Mouse (Mus musculus) CH12.LX (cell line): ENCODE measurements around the gene Cd83. TPM values are rescaled to one million over a fixed set of nuclear protein-coding genes. Genes with fewer than 3 reads are reported as not detected.

Source experiments
- DNase-seq: peaks from one replicate; pipeline ENCODE4 v3.0.0-alpha.2; 2013; ENCODE audit errors: extremely low read depth
- H3K27ac ChIP-seq: 2 replicates; pipeline ENCODE4 v1.5.1; 2012; ENCODE audit warnings: low read depth, mild to moderate bottlenecking, control low read depth, moderate library complexity; ENCODE audit not compliant: insufficient read depth
- H3K27me3 ChIP-seq: replicated peaks from 2 replicates; pipeline ENCODE3; 2012; ENCODE audit warnings: inconsistent platforms
- H3K36me3 ChIP-seq, 2 experiments: replicated peaks in 1 of 2; 2 replicates each; pipeline versions ENCODE3 to v1.6.1; 2012; ENCODE audit warnings: inconsistent platforms in 1 of 2, low read length in 1 of 2, mild to moderate bottlenecking in 1 of 2, mixed read lengths in 1 of 2, moderate library complexity in 1 of 2; ENCODE audit not compliant: control insufficient read depth in 1 of 2, insufficient read depth in 1 of 2
- H3K4me1 ChIP-seq, 2 experiments: 2 replicates each; pipeline ENCODE4 v1.6.1; 2012; ENCODE audit warnings: inconsistent platforms in 1 of 2, moderate library complexity in 1 of 2; ENCODE audit not compliant: insufficient read depth in 2 of 2, control insufficient read depth in 1 of 2
- H3K4me2 ChIP-seq: 2 replicates; pipeline ENCODE4 v1.6.1; 2012; ENCODE audit warnings: low read depth, mild to moderate bottlenecking, control low read depth; ENCODE audit not compliant: poor library complexity, insufficient read depth, severe bottlenecking
- H3K4me3 ChIP-seq, 3 experiments: fragments of 150-350 bp in 1 of 3; sonication (generic) in 1 of 3; replicated peaks in 1 of 3; 2 replicates each; pipeline versions ENCODE3 to v1.5.1; 2011 to 2012; ENCODE audit warnings: low read depth in 2 of 3, low read length in 2 of 3, mild to moderate bottlenecking in 2 of 3, moderate library complexity in 2 of 3, control low read depth in 1 of 3, improper control_type of control experiment in 1 of 3, inconsistent platforms in 1 of 3, mixed read lengths in 1 of 3; ENCODE audit not compliant: poor library complexity in 1 of 3
- H3K79me2 ChIP-seq: replicated peaks from 2 replicates; pipeline ENCODE4 v1.6.1; 2012; ENCODE audit warnings: mild to moderate bottlenecking, moderate library complexity; ENCODE audit not compliant: control insufficient read depth, poor library complexity, insufficient read depth, severe bottlenecking; ENCODE audit errors: extremely low read depth
- H3K9ac ChIP-seq: 2 replicates; pipeline ENCODE4 v1.6.1; 2012; ENCODE audit warnings: low read depth, mild to moderate bottlenecking, control low read depth, moderate library complexity; ENCODE audit not compliant: insufficient read depth
- H3K9me3 ChIP-seq: replicated peaks from 2 replicates; pipeline ENCODE3; 2012; ENCODE audit warnings: low read length, inconsistent platforms, mixed read lengths
- BHLHE40 ChIP-seq: IDR thresholded peaks from 2 replicates; pipeline ENCODE4 v1.6.1; 2011; ENCODE audit warnings: mild to moderate bottlenecking, low read depth, low read length, improper control_type of control experiment
- CHD1 ChIP-seq: IDR thresholded peaks from 2 replicates; pipeline ENCODE4 v1.6.1; 2012; ENCODE audit warnings: low read depth, low read length, improper control_type of control experiment, inconsistent platforms
- CHD2 ChIP-seq: IDR thresholded peaks from 2 replicates; pipeline ENCODE4 v1.6.1; 2011; ENCODE audit warnings: low read length, improper control_type of control experiment
- CTCF ChIP-seq, 2 experiments: IDR thresholded peaks in 1 of 2; conservative IDR thresholded peaks in 1 of 2; 2 replicates each; pipeline ENCODE4 v1.5.1; 2011 to 2012; ENCODE audit warnings: low read depth in 2 of 2, low read length in 2 of 2, improper control_type of control experiment in 1 of 2, inconsistent platforms in 1 of 2, mild to moderate bottlenecking in 1 of 2, moderate library complexity in 1 of 2
- E2F4 ChIP-seq: IDR thresholded peaks from 2 replicates; pipeline ENCODE4 v1.6.1; 2011; ENCODE audit warnings: low read depth, low read length, improper control_type of control experiment; ENCODE audit not compliant: insufficient replicate concordance
- ELF1 ChIP-seq: IDR thresholded peaks from 2 replicates; pipeline ENCODE4 v1.6.1; 2014; ENCODE audit warnings: low read depth, mild to moderate bottlenecking, inconsistent platforms, low read length, improper control_type of control experiment
- ETS1 ChIP-seq: conservative IDR thresholded peaks from 2 replicates; pipeline ENCODE4 v1.6.1; 2012; ENCODE audit warnings: low read depth, mild to moderate bottlenecking, inconsistent platforms, low read length, improper control_type of control experiment, moderate library complexity
- IRF4 ChIP-seq: IDR thresholded peaks from 2 replicates; pipeline ENCODE4 v1.6.1; 2014; ENCODE audit warnings: low read depth, mild to moderate bottlenecking, inconsistent platforms, low read length, improper control_type of control experiment
- JUN ChIP-seq: IDR thresholded peaks from 2 replicates; pipeline ENCODE4 v1.6.1; 2011; ENCODE audit warnings: low read depth, mild to moderate bottlenecking, low read length, improper control_type of control experiment, moderate library complexity; ENCODE audit not compliant: insufficient read depth
- MAFK ChIP-seq: IDR thresholded peaks from 2 replicates; pipeline ENCODE4 v1.6.1; 2011; ENCODE audit warnings: low read length, improper control_type of control experiment; ENCODE audit not compliant: insufficient replicate concordance
- MAZ ChIP-seq: IDR thresholded peaks from 2 replicates; pipeline ENCODE4 v1.6.1; 2012; ENCODE audit warnings: low read depth, mild to moderate bottlenecking, inconsistent platforms, low read length, improper control_type of control experiment, moderate library complexity
- MEF2A ChIP-seq: IDR thresholded peaks from 2 replicates; pipeline ENCODE4 v1.6.1; 2014; ENCODE audit warnings: low read depth, mild to moderate bottlenecking, inconsistent platforms, low read length, improper control_type of control experiment, borderline replicate concordance
- MXI1 ChIP-seq: IDR thresholded peaks from 2 replicates; pipeline ENCODE4 v1.6.1; 2011; ENCODE audit warnings: mild to moderate bottlenecking, low read depth, low read length, improper control_type of control experiment
- MYC ChIP-seq: IDR thresholded peaks from 2 replicates; pipeline ENCODE4 v1.6.1; 2011; ENCODE audit warnings: low read depth, mild to moderate bottlenecking, improper control_type of control experiment, low read length
- NELFE ChIP-seq: IDR thresholded peaks from 2 replicates; pipeline ENCODE4 v1.6.1; 2011; ENCODE audit warnings: low read depth, low read length, improper control_type of control experiment
- NRF1 ChIP-seq: IDR thresholded peaks from 2 replicates; pipeline ENCODE4 v1.6.1; 2014; ENCODE audit warnings: low read depth, mild to moderate bottlenecking, inconsistent platforms, low read length, improper control_type of control experiment, moderate library complexity
- RAD21 ChIP-seq: IDR thresholded peaks from 2 replicates; pipeline ENCODE4 v1.6.1; 2011; ENCODE audit warnings: low read depth, mild to moderate bottlenecking, low read length, improper control_type of control experiment, moderate library complexity
- SIN3A ChIP-seq: IDR thresholded peaks from 2 replicates; pipeline ENCODE4 v1.6.1; 2012; ENCODE audit warnings: low read length, improper control_type of control experiment, inconsistent platforms
- SMC3 ChIP-seq: IDR thresholded peaks from 2 replicates; pipeline ENCODE4 v1.6.1; 2011; ENCODE audit warnings: low read depth, low read length, improper control_type of control experiment
- TBP ChIP-seq: conservative IDR thresholded peaks from 2 replicates; pipeline ENCODE4 v1.6.1; 2011; ENCODE audit warnings: low read depth, low read length, improper control_type of control experiment
- TCF12 ChIP-seq: IDR thresholded peaks from 2 replicates; pipeline ENCODE4 v1.6.1; 2014; ENCODE audit warnings: low read depth, mild to moderate bottlenecking, inconsistent platforms, low read length, improper control_type of control experiment
- ZKSCAN1 ChIP-seq: IDR thresholded peaks from 2 replicates; pipeline ENCODE4 v1.6.1; 2012; ENCODE audit warnings: low read depth, inconsistent platforms, low read length, improper control_type of control experiment, borderline replicate concordance
- dilution Hi-C: fragments of 300-500 bp; cut with MboI; formaldehyde crosslinking; loops from 2 replicates; pipeline ENCODE4 v1.14.3; 2020; ENCODE audit warnings: low sequenced_read_pairs; ENCODE audit not compliant: extremely low pct_unique_long_range_greater_than_20kb, extremely low pct_ligation_motif_present
- in situ Hi-C: fragments of 300-500 bp; cut with MboI; formaldehyde crosslinking; loops from 3 replicates; pipeline ENCODE4 v1.14.3; 2019; ENCODE audit warnings: low sequenced_read_pairs, low pct_ligation_motif_present, low pct_unique_long_range_greater_than_20kb, mixed read lengths
- polyA plus RNA-seq: library from polyadenylated mRNA; unstranded; fragments of >175 nt; gene quantifications from 2 replicates; pipeline ENCODE4 v1.2.1, GENCODE M21; 2012; ENCODE audit warnings: low read depth; ENCODE audit not compliant: insufficient read length
- total RNA-seq, 2 experiments: library from RNA; depleted of rRNA; stranded (reverse); fragments of 300-350 nt in 1 of 2; fragments of >200 nt in 1 of 2; gene quantifications; 2 replicates each; pipeline ENCODE4 v1.2.3; 2012 to 2014

Cd83 gene
- total and polyA plus RNA-seq, 3 experiments = 109 to 298 (median 129) TPM

GRCm38 (mm10) chr13:43777321-43778002, 7.1 kb upstream of the Cd83 start:
- in situ Hi-C loops (no loop called here), dilution Hi-C loops (no loop called here)
- TF ChIP-seq MYC (peak; percentile 47; the same call in 1 of the 2 replicates), ETS1 (peak; percentile 47; the same call in 1 of the 2 replicates), SIN3A (peak; percentile 54), RAD21 (no peak; the same call in 1 of the 2 replicates), TCF12 (0 out of 2 replicates have a peak, but pooled peaks have one; percentile 24), NRF1 (no peak), MXI1 (peak; percentile 67; the same call in 1 of the 2 replicates), IRF4 (no peak; the same call in 1 of the 2 replicates), E2F4 (no peak), TBP (peak; percentile 44; the same call in 1 of the 2 replicates), ELF1 (peak; percentile 48; the same call in 1 of the 2 replicates), NELFE (peak; percentile 33; the same call in 1 of the 2 replicates), JUN (no peak), ZKSCAN1 (no peak), CHD1 (peak; percentile 10; the same call in 1 of the 2 replicates), CHD2 (peak; percentile 77), MEF2A (peak; percentile 67), SMC3 (no peak), BHLHE40 (peak; percentile 39; the same call in 1 of the 2 replicates), MAFK (peak; percentile 26; the same call in 1 of the 2 replicates), MAZ (0 out of 2 replicates have a peak, but pooled peaks have one; percentile 40), CTCF (conservative IDR thresholded peaks at IDR 0.05 in 1 of 2, IDR thresholded peaks at IDR 0.05 in 1 of 2; ENCODE audit: low read depth in 2 of 2, low read length in 2 of 2) (no peak; a peak in 1 of 4 replicates)
- Histone ChIP-seq H3K9ac (peak overlapping the region; percentile 57), H3K27ac (peak overlapping the region; percentile 99), H3K36me3 (no peaks in the 10 kb centered on the region), H3K4me3 (peak overlapping the region in 2 of 3 experiments; percentile 3 to 11), H3K9me3 (no peaks in the 10 kb centered on the region), H3K4me2 (peak overlapping the region; percentile 90), H3K79me2 (peaks cover 3% of the 10 kb centered on the region; the same call in 1 of the 2 replicates), H3K27me3 (no peaks in the 10 kb centered on the region), H3K4me1 (peaks cover 50 to 74% of the 10 kb centered on the region in 2 experiments)
- DNase-seq = peak; percentile 82
